Mouse (Mus musculus) hindbrain, embryonic 14.5 days (tissue): ENCODE measurements at regions not wholly inside any gene's neighbourhood (a gene's known extent, or its start where the extent isn't known, plus 50 kb on each side); places are given as distances from the start of the nearest gene placed in this dataset.
"Not testable (repeated sequence)": the region's sequence is repeated elsewhere in the genome, so short reads cannot be mapped to it uniquely, and the experiment has no call there.

ENCODE experiments used
- ATAC-seq: fragments of 200-750 bp; cut with Nextera tagmentation; 2 replicates; pipeline ENCODE4 v1.8.0; 2017; ENCODE audit warnings: moderate number of reproducible peaks, mild to moderate bottlenecking, moderate TSS enrichment, moderate library complexity; ENCODE audit not compliant: low FRiP score
- DNase-seq: peaks from one replicate; pipeline ENCODE4 v3.0.0-alpha.2; 2015; ENCODE audit warnings: low spot score
- H3K27ac ChIP-seq: fragments of 300-500 bp; sonication (generic); 2 replicates; pipeline ENCODE4 v1.5.1; 2014; ENCODE audit warnings: mild to moderate bottlenecking, moderate library complexity
- H3K27me3 ChIP-seq: fragments of 300-500 bp; sonication (generic); 2 replicates; pipeline ENCODE4 v1.6.1; 2014; ENCODE audit warnings: mild to moderate bottlenecking, low read length, mixed read lengths; ENCODE audit not compliant: control insufficient read depth, insufficient read depth
- H3K36me3 ChIP-seq: fragments of 300-500 bp; sonication (generic); replicated peaks from 2 replicates; pipeline ENCODE4 v1.6.1; 2014; ENCODE audit not compliant: control insufficient read depth, insufficient read depth
- H3K4me1 ChIP-seq: fragments of 300-500 bp; sonication (generic); replicated peaks from 2 replicates; pipeline ENCODE4 v1.6.1; 2014; ENCODE audit warnings: antibody characterized with exemption, low read length, mixed read lengths; ENCODE audit not compliant: control insufficient read depth, insufficient read depth
- H3K4me2 ChIP-seq: fragments of 300-500 bp; sonication (generic); replicated peaks from 2 replicates; pipeline ENCODE4 v1.6.1; 2014; ENCODE audit warnings: mild to moderate bottlenecking, moderate library complexity
- H3K4me3 ChIP-seq: fragments of 300-500 bp; sonication (generic); replicated peaks from 2 replicates; pipeline ENCODE4 v1.5.1; 2014; ENCODE audit warnings: mild to moderate bottlenecking, low read length
- H3K9ac ChIP-seq: fragments of 300-500 bp; sonication (generic); 2 replicates; pipeline ENCODE4 v1.6.1; 2014
- H3K9me3 ChIP-seq: fragments of 300-500 bp; sonication (generic); 2 replicates; pipeline ENCODE4 v1.6.1; 2016; ENCODE audit warnings: low read length; ENCODE audit not compliant: control insufficient read depth
- WGBS: fragments of 180-500 bp; shearing (Covaris S2); extraction: QIAGEN DNeasy Blood & Tissue Kit; methylation state at CpG from one replicate; pipeline ENCODE4 v1.1.7; 2014; 5-methylcytosine and 5-hydroxymethylcytosine counted together

DNA sequence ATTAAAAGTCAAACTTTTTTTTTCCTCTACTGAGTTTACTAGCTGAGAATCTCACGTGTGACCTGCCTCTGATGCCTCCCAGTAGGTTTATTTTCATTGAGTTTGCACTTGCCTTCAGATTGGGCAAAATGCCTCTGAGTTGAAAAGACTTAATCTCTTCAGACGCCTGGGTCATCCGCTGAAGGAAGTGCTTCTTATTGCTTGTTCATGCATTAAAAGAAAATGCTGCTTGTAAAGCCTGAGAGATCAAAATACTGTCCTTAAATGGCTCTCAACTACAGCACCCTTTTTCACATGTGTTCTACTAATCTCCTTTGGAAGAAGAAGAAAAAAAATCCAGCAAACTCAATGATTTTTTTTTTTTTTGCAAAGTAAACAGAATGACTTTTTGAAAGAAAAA lies 351.5 kb downstream of the Kcnh5 start:
- Histone ChIP-seq H3K27me3 (no peaks in the 10 kb centered on the region), H3K4me1 (no peaks in the 10 kb centered on the region), H3K36me3 (no peaks in the 10 kb centered on the region), H3K4me3 (no peak overlapping the region), H3K9ac (no peak overlapping the region), H3K9me3 (no peaks in the 10 kb centered on the region), H3K4me2 (no peak overlapping the region), H3K27ac (no peak overlapping the region)
- DNase-seq: no peak
- no peak for ATAC-seq
- WGBS: 35% methylated on average over 3 of the region's 3 CpGs

DNA sequence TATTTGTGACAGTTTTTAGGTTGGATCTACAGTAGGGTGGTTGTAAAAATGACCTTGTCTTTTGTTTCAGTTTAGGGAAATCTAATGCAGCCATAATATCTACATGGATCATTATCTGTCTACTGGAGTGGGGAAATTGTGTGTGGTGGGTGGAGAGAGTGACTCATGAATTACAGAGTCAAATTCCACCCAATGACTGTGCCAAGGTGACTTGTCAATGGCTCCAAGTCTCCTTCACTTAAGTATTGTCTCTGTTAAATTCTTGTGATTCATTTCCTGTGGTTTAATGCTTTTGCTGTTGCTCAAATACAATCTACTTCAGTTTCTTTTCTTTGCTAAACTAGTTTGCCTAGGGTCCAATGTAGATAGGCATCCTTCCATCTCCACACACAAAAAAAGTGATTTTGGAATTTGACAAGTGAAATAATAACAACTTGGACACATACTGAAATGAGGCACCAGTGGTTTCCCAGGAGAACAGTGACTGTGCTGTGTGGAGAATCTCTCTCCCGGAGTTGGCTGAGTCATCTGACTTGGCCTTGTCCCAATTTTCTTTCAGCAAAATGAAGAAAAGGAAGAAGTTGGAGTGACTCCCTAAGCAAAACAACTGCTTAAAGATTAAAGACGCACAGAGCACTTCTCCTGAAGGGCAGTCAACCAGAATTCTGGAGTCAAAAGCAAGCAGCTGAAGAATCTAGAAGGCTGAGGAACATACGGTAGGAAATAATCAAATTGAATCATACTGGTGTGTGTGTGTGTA lies 352.2 kb downstream of the Kcnh5 start:
- H3K9me3 ChIP-seq: no peaks in the 10 kb centered on the region
- H3K27ac ChIP-seq: no peak overlapping the region
- 53% methylated on average over 3 of the region's 3 CpGs for WGBS
- H3K9ac ChIP-seq: no peak overlapping the region
- H3K36me3 ChIP-seq: no peaks in the 10 kb centered on the region
- H3K4me1 ChIP-seq: no peaks in the 10 kb centered on the region
- H3K4me3 ChIP-seq: no peak overlapping the region
- ATAC-seq (peak; percentile 34; the same call in 1 of the 2 replicates), DNase-seq (peak; percentile 63)
- H3K4me2 ChIP-seq: no peak overlapping the region
- no peaks in the 10 kb centered on the region for H3K27me3 ChIP-seq

DNA sequence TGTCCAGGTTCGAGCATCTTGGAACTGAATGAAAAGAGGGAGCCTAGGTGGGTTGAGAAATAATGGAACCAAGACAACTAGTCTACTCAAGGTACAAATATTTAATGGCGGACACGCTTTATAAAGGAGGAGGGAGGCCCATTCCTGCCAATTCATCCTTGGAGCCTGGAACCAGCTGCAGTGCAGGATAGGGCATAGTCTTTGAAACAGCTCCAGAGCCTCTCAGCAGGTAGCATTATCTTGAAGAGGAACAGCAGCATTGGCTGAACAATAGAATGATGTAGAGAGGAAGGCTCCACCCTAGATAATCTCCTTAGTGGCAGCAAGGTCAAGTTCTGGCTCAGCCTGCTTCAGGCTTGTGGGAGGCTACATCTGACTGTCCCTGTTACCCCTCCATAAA lies 361.0 kb downstream of the Kcnh5 start:
- not testable (repeated sequence) for H3K9me3 ChIP-seq, H3K4me1 ChIP-seq, H3K27ac ChIP-seq, ATAC-seq, H3K9ac ChIP-seq, H3K27me3 ChIP-seq, DNase-seq, H3K4me2 ChIP-seq, H3K36me3 ChIP-seq, H3K4me3 ChIP-seq
- WGBS: 81% methylated on average over 3 of the region's 3 CpGs

DNA sequence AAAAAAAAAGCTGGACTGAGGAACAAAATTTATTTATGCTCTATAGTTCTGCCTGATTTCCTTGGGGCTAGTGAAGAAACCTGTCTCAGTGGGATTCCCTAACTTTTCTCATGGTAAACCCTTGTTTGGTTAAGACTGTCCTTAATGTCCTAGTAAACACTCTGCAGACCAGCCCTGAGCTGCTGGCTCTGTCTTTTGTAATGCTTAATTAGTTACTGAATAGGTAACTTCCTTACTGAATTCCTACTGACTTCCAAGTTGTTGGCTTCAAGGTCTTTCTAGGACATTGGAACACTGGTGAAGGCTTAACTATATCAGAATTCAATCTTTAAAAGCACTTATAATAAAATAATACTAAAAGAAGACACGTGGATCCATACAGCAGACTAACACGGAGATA lies 368.6 kb downstream of the Kcnh5 start:
- not testable (repeated sequence) for H3K4me1 ChIP-seq
- 91% methylated on average over 2 of the region's 2 CpGs for WGBS

DNA sequence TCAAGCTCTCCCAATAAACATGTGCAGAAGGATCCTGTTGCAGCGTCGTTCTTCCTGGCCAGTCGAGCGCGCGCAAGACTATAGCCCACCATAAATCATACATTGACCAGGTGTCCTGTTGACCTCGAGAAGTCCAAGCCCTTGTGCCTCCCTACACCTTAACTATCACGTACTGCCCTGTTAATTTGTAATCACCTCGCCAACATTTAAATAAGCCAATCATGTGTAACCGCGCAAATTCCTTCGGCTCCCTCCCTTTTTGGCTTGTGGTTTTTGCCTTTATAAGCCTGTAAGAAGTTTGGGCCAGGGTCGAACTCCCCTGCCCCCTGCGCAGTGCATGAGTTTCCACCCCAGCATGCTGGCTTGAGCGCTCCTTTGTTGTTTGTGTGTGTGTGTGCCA lies 369.2 kb downstream of the Kcnh5 start:
- not testable (repeated sequence) for H3K4me3 ChIP-seq, H3K9ac ChIP-seq, H3K36me3 ChIP-seq, H3K4me2 ChIP-seq, ATAC-seq, H3K27ac ChIP-seq, H3K27me3 ChIP-seq, H3K4me1 ChIP-seq, DNase-seq
- peaks cover 20% of the 10 kb centered on the region for H3K9me3 ChIP-seq
- 94% methylated on average over 15 of the region's 15 CpGs for WGBS

More for the DNA sequence above, 368.6 kb downstream of the Kcnh5 start:
- not testable (repeated sequence) for H3K4me3 ChIP-seq, H3K27ac ChIP-seq, H3K36me3 ChIP-seq, H3K4me2 ChIP-seq, ATAC-seq, H3K27me3 ChIP-seq, H3K9ac ChIP-seq
- DNase-seq: peak; percentile 8
- peaks cover 18% of the 10 kb centered on the region for H3K9me3 ChIP-seq

DNA sequence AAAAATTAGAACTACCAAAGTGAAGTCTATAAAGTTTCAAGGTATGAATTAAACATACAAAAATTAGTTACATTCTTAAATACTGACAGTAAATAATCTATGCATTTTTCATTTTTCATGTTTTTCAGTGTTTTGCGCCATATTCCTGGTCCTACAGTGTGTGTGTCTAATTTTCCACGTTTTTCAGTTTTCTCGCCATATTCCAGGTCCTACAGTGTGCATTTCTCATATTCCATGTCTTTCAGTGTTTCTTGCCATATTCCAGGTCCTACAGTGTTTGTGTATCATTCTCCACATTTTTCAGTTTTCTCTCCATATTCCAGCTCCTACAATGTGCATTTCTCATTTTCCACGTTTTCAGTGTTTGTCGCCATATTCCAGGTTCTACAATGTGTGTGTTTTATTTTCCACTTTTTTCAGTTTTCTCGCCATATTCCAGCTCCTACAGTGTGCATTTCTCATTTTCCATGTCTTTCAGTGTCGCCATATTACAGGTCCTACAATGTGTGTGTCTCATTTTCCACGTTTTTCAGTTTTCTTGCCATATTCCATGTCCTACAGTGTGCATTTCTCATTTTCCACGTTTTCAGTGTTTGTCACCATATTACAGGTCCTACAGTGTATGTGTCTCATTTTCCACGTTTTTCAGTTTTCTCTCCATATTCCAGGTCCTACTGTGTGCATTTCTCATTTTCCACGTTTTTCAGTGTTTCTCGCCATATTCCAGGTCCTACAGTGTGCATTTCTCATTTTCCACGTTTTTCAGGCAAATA lies 373.2 kb downstream of the Kcnh5 start:
- no peak overlapping the region for H3K4me2 ChIP-seq
- H3K4me3 ChIP-seq: no peak overlapping the region
- 0 out of 2 replicates have a peak, but pooled peaks have one; percentile 71 for ATAC-seq
- no peaks in the 10 kb centered on the region for H3K36me3 ChIP-seq
- no peak overlapping the region for H3K9ac ChIP-seq
- H3K27me3 ChIP-seq: no peaks in the 10 kb centered on the region
- H3K9me3 ChIP-seq: peaks cover 13% of the 10 kb centered on the region
- no peak for DNase-seq
- no peaks in the 10 kb centered on the region for H3K4me1 ChIP-seq
- 67% methylated on average over 13 of the region's 13 CpGs for WGBS
- no peak overlapping the region for H3K27ac ChIP-seq

DNA sequence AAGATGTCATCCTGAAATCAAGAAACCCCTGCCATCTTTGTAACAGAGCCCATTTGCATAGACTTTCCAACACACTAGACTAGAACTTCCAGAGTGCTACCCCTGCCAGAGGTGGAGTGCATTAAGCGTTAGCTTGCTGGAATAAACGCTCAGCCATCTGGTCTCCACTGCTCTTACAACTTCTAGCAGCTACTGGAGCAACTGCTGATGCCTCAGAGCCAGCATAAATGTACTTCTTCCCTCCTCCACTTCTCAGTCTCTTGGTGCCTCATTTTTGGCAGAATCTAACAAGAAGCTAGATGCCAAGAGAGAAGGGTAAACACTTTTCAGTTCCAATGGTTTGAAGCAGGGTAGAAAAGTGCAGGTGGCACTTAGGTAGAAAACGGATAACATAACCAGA lies 385.1 kb downstream of the Kcnh5 start:
- Histone ChIP-seq H3K4me2 (no peak overlapping the region), H3K27ac (no peak overlapping the region), H3K9me3 (no peaks in the 10 kb centered on the region), H3K4me3 (no peak overlapping the region), H3K9ac (no peak overlapping the region), H3K36me3 (no peaks in the 10 kb centered on the region), H3K4me1 (no peaks in the 10 kb centered on the region), H3K27me3 (no peaks in the 10 kb centered on the region)
- WGBS: 89% methylated on average over 3 of the region's 3 CpGs
- DNase-seq: no peak
- no peak for ATAC-seq

DNA sequence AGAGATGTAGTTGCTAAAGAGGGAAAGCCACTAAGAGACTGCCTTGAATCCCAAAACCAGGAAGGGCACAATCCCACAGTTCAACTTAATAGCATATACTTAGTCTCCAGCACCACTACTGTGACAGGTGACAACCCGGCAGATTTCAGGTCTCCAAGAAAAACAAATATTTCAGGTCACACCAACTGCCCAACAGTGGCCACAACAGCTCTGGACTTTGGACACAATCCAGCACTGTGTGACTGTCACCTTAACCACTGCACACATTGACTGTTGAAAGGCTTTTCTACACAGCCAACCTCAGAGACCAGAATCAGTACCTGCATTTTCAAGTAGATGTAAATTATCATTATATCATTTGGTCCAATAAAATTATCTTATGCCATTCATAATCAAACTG lies 414.8 kb downstream of the Kcnh5 start:
- ATAC-seq: no peak
- WGBS: 100% methylated on average over 1 of the region's 1 CpGs

DNA sequence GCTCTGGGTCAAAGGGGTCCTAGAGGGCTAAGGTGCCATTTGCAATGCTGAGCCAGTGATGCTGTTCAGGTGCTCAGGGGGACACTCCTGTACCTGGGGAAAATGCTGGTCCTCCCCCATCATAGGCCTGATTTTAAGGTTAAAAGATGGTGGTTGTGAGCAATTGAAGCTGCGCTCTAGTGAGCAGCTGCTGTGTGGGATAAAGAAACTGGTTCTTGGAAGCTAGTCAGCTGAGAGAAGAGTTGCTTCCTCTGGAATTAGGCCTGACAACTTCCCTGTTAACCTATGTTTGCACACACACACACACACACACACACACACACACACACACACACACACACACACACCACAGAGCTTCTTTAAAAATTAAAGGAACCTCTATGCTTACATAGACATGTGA lies 428.9 kb upstream of the Gm11042 start:
- Histone ChIP-seq H3K36me3 (no peaks in the 10 kb centered on the region), H3K9ac (no peak overlapping the region), H3K4me2 (no peak overlapping the region), H3K4me1 (no peaks in the 10 kb centered on the region), H3K4me3 (no peak overlapping the region), H3K9me3 (no peaks in the 10 kb centered on the region), H3K27ac (no peak overlapping the region), H3K27me3 (no peaks in the 10 kb centered on the region)
- 94% methylated on average over 1 of the region's 1 CpGs for WGBS
- ATAC-seq (no peak), DNase-seq (no peak)

More for the DNA sequence above, 414.8 kb downstream of the Kcnh5 start:
- Histone ChIP-seq H3K36me3 (no peaks in the 10 kb centered on the region), H3K27ac (no peak overlapping the region), H3K4me2 (no peak overlapping the region), H3K9me3 (no peaks in the 10 kb centered on the region), H3K4me3 (no peak overlapping the region), H3K9ac (no peak overlapping the region), H3K4me1 (no peaks in the 10 kb centered on the region), H3K27me3 (no peaks in the 10 kb centered on the region)
- no peak for DNase-seq
